Mouse (Mus musculus): ENCODE measurements around the gene Spint2. TPM values are rescaled to one million over a fixed set of nuclear protein-coding genes. Genes with fewer than 3 reads are reported as not detected.

Spint2 gene
- 1,158 and 1,420 TPM in 2 replicates for polyA plus RNA-seq (2012; rRNA removed)

DNA sequence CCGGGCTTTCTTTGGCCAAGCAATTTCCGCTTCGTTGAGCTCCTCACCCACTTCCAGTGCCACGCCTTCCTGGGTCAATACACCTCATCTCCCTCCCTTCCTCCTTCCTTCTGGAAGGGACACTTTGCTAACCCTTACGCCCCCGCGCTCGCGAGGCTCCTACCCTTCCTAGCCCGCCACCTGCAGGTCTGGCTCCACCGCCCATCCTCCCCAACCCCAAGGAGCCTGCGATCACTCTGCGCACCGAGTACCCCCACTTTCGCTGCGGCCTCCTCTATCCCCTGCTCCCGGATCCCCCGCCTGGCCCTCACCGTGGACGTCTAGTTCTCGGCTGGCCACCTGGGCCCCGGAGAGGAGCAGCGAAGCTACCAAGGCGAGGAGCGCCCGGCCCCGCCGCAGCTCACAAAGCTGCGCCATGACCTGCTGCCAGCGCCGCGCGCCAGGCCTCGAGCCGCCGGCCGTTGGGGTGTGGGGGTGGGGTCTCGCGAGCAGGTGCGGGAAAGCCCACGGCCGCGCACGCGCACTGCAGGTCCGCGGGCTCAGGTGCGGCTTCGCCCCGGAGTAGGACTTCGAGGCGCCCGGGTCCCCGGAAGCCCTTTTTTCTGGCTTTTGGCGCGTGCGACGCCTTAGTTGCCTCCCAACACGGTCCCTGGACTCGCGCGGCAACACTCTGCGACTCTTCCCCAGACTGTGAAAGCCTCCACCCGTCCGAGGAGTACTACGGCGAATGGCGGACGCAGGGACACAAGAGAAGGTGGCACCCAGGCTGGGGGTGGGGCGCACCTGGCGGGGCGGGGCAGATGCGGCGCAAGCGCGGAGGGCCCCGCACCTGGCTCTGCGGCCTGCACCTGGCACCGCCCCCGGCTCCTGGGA, at the start of gene Spint2:
Spint2 (minus strand) TSS at position 712 of the 873 bp plus-strand sequence.
- 1% methylated on average over 80 of the region's 80 CpGs for WGBS
- no peak for DNase-seq (ENCODE audit: low read depth, low spot score)

DNA sequence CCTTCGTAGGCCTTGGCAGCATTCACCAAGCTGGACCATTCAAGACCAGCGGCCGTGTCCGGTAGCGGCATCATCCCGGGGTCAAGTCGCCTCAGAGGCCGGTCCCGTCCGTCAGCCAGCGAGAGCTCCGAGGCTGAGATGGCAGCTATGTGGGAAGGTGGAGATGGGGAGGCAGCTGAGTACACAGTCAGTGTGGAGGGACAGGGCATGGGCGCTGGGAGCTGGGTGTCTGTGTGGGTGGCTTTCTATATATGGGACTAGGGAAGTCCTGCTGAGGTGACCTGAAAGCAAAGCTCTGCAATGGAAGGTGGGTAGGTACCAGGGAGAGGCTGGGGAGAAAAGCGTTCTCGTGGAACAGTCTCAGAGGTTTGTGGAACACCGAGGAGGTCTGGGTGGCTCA, 47.3 kb upstream of the Spint2 start:
- WGBS: 94% methylated on average over 16 of the region's 16 CpGs
- DNase-seq (ENCODE audit: low read depth, low spot score): no peak

DNA sequence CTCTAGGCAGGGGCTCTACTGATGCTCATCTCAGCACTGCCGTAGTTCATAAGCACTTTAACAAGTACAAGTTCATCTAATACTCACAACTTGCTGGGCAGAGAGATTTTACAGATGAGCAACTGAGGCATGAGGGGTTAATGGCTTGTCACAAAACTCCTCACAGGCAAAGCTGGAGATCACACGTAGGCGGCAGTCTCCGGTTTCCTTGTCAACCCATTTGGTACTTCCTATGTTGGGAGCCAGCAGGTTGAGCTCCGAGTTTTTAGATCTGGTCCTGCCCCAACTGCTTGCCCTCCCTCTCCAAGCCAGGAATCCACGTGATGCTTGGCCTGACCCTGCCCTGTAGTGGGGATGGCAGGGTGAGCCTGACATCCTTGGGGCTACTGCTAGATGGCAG, 45.4 kb upstream of the Spint2 start:
- 88% methylated on average over 6 of the region's 6 CpGs for WGBS
- no peak for DNase-seq (ENCODE audit: low read depth, low spot score)

- 40% methylated on average over 19 of the region's 19 CpGs for WGBS
- no peak for DNase-seq (ENCODE audit: low read depth, low spot score)
Measured at GRCm38 (mm10) chr7:29319337-29320307, 37.9 kb upstream of the Spint2 start.

DNA sequence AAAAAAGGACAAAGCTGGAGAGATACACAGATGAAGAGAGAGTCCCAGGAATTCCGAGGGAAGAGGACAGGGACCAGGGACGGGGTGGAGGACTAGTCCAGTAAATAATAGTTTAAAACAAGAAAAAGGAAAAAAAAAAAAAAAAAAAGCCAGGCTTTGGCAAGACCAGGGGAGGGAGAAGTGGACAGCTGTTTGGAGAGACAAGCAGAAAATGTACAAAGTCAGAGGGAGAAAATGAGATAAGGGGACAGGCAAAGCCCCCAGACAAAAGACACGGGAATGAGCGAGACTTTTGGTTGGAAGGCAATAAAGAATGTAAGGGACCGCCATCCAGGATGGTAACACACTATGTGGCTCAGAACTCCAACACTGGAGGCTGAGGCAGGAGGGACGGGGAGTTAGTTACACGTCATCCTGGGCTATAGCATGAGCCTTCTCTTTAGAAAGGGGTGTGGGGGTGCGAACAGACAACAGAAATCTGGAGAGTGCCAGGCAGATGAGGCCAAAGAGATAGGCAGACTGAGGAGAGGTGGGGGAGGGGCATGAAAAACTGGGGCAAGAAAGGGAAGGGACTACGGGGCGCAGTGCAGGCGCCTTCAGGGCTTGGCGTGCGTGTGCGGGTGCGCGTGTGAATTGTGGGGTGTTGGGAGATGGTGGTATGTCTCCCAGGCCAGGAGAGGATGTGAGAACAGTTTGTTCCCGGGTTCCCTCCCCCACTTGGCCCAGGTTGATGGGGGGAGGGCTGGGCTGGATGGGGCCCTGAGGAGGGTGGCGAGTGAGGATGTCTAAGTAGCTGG, 36.6 kb upstream of the Spint2 start:
- no peak for DNase-seq (ENCODE audit: low read depth, low spot score)
- WGBS: 9% methylated on average over 18 of the region's 18 CpGs

GRCm38 (mm10) chr7:29317558-29317957, 35.8 kb upstream of the Spint2 start:
- WGBS: 3% methylated on average over 2 of the region's 2 CpGs
- no peak for DNase-seq (ENCODE audit: low read depth, low spot score)

DNA sequence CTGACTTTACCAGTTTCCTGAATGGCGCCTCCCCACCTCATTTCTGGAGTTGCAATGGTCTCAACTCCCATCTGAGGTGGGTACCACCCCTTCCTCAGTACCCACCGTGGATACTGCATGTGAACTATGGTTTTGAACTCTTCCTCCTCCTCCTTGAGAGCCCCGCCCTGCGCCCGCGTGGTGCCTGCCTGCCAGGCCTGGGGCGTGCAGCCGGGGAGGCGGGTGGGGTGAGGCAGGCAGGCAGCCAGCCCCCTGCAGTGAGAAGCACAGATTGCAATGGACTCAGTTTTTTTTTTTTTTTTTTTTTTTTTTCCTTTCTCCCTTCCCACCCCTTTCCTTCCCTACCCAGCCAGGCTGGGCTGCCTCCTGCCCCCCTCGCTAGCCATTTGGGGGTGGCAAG, 35.3 kb upstream of the Spint2 start:
- DNase-seq (ENCODE audit: low read depth, low spot score): no peak
- 8% methylated on average over 10 of the region's 10 CpGs for WGBS

- DNase-seq (ENCODE audit: low read depth, low spot score): no peak
- 71% methylated on average over 17 of the region's 17 CpGs for WGBS
Measured at GRCm38 (mm10) chr7:29316137-29316734, 34.5 kb upstream of the Spint2 start.

DNA sequence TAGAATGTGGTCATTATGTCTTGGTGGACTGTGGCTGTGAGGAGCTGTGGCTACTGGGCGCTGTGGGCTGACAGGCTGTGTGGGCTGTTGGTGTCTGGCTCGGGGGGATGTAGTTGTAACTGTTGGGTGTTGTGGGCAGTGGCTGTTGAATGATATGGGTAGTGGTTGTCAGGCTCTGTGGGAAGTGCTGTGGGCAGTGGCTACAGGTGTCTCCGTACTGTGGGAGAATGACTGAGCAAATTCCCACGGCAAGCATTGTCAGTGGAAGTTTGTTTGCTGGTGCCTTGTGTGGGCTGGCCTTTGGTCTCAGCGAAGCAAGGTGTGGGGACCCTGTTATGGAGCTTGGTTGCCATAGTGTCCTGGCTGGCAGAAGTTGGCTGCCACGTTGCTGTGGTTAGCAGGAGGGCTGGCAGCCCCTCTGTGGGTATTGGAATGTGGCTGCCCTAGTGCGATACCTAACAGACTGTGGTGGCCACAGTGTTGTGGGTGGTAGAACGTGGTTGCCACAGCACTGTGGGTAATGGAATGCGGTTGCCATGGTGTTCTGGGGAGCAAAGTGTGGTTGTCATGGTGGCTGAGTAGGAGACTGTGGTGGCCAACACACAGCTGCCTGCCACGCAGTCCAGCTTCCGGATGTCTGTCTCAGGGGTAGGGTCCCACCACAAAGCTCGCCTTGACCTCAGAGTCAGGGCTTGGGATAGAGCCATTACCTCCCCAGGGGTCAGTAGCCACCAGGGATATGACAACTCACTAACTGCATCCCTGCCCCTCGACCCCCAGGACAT, 33.3 kb upstream of the Spint2 start:
- 67% methylated on average over 13 of the region's 13 CpGs for WGBS
- no peak for DNase-seq (ENCODE audit: low read depth, low spot score)

DNA sequence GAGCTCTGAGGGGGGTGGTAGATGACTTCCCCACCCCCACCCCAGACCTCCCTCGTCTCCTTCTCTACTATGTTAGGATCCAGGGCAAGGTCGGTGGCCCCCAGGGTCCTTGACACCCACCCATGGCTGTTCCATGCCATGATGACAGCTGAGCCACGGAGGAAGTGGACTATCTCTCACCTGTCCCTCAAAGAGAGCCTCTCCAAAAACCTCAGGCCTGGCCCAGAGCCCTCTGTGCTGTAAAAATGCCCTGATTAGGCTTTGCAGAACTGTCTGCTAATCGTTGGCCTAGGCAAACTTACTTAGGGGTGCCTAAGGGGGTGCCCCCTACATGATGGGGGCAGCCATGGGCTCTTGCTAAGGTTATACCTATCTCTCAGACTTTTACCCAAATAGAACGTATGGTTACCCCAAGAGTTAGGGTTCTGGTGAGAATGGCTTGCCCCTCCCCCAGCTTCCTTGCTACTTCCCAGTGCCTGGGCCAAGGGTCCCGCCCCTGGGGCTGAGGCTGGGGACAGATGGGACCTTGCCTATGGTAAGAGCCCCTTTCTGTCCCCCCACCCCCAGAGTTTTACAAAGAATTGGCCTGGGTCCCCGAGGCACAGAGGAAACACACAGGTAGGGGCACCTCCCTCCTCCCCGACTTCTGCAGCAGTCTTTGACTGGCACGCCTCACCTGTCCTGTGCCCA, 32.0 kb upstream of the Spint2 start:
- DNase-seq (ENCODE audit: low read depth, low spot score): no peak
- WGBS: 46% methylated on average over 9 of the region's 9 CpGs

GRCm38 (mm10) chr7:29313051-29313450, 31.3 kb upstream of the Spint2 start:
- no peak for DNase-seq (ENCODE audit: low read depth, low spot score)
- 18% methylated on average over 9 of the region's 9 CpGs for WGBS

DNA sequence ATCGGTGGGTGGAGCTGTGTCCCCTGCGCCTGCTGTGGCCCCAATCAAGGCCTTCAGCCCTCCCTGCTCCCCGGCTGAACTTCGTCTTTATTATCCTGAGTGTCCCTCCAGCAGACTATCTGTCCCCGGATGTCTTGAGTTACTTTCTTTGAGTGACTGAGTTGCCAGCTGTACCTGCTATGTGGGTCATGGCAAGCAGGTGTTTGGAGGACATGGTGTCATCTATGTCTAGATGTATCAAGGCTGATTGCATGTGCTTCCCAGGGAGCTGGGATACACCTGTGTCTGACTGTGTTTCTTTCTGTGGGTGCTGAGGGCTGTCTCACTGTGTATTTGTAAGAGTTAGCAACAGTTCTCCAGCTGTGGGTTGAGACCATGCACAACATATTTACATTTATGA, 28.0 kb upstream of the Spint2 start:
- WGBS: 3% methylated on average over 5 of the region's 5 CpGs
- no peak for DNase-seq (ENCODE audit: low read depth, low spot score)

DNA sequence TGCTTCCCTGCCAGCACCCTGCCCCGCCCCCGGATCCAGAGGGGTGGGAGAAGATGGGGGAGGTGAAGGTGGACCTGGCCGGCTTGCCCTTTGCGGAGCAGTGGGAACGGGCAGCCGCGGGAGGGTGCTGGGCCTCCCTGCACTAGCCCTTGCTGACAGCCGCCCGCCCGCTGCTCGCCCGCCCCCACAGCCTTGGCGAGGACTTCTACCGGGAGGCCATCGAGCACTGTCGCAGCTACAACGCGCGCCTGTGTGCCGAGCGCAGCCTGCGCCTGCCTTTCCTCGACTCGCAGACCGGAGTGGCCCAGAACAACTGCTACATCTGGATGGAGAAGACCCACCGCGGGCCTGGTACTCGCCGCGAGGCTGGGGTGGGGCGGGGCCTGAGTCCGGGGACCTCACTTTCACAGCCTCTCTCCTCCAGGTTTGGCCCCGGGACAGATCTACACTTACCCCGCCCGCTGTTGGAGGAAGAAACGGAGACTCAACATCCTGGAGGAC, 27.6 kb upstream of the Spint2 start:
- under 1% methylated on average over 36 of the region's 36 CpGs for WGBS
- DNase-seq (ENCODE audit: low read depth, low spot score): no peak

GRCm38 (mm10) chr7:29307350-29308104, 25.8 kb upstream of the Spint2 start:
- no peak for DNase-seq (ENCODE audit: low read depth, low spot score)
- WGBS: 2% methylated on average over 42 of the region's 42 CpGs

- WGBS: 40% methylated on average over 7 of the region's 7 CpGs
- no peak for DNase-seq (ENCODE audit: low read depth, low spot score)
Measured at GRCm38 (mm10) chr7:29306619-29307018, 24.9 kb upstream of the Spint2 start.

GRCm38 (mm10) chr7:29306108-29306507, 24.4 kb upstream of the Spint2 start:
- no peak for DNase-seq (ENCODE audit: low read depth, low spot score)

More at GRCm38 (mm10) chr7:29306108-29306507, 24.4 kb upstream of the Spint2 start:
- WGBS: 81% methylated on average over 7 of the region's 7 CpGs
